Mouse (Mus musculus): ENCODE data around the gene Gtf2i. TPM values are rescaled to one million over a fixed set of nuclear protein-coding genes. Genes with fewer than 3 reads are reported as not detected.
A peak's percentile ranks its signal among the peaks of the same experiment; 100 is the strongest.

The Gtf2i gene
- total RNA-seq, 2 experiments from 2014 or later, result 45.5 to 107 TPM

GRCm38 (mm10) chr5:134289935-134290560 is 24.5 kb downstream of the Gtf2i start:
- ATAC-seq (replicated peaks; ENCODE audit: low FRiP score, low TSS enrichment, poor library complexity, severe bottlenecking), result no peak

GRCm38 (mm10) chr5:134288071-134288470 is 26.5 kb downstream of the Gtf2i start:
- no peak for ATAC-seq (replicated peaks; ENCODE audit: low FRiP score, low TSS enrichment, poor library complexity, severe bottlenecking)

- ATAC-seq (replicated peaks; ENCODE audit: low FRiP score, low TSS enrichment, poor library complexity, severe bottlenecking), result no peak
These were observed 29.6 kb downstream of the Gtf2i start for GRCm38 (mm10) chr5:134284921-134285320.

GRCm38 (mm10) chr5:134282603-134283002 is 32.0 kb downstream of the Gtf2i start:
- no peak for ATAC-seq (replicated peaks; ENCODE audit: low FRiP score, low TSS enrichment, poor library complexity, severe bottlenecking)

GRCm38 (mm10) chr5:134282076-134282475 is 32.5 kb downstream of the Gtf2i start:
- ATAC-seq (replicated peaks; ENCODE audit: low FRiP score, low TSS enrichment, poor library complexity, severe bottlenecking), result no peak

- no peak for ATAC-seq (replicated peaks; ENCODE audit: low FRiP score, low TSS enrichment, poor library complexity, severe bottlenecking)
These were observed 35.2 kb downstream of the Gtf2i start for GRCm38 (mm10) chr5:134279371-134279770.

GRCm38 (mm10) chr5:134277109-134277508 is 37.5 kb downstream of the Gtf2i start:
- ATAC-seq (replicated peaks; ENCODE audit: low FRiP score, low TSS enrichment, poor library complexity, severe bottlenecking), result no peak

GRCm38 (mm10) chr5:134275556-134275955 is 39.0 kb downstream of the Gtf2i start:
- ATAC-seq (replicated peaks; ENCODE audit: low FRiP score, low TSS enrichment, poor library complexity, severe bottlenecking), result no peak

GRCm38 (mm10) chr5:134275021-134275420 is 39.5 kb downstream of the Gtf2i start:
- no peak for ATAC-seq (replicated peaks; ENCODE audit: low FRiP score, low TSS enrichment, poor library complexity, severe bottlenecking)

GRCm38 (mm10) chr5:134273761-134274160 is 40.8 kb downstream of the Gtf2i start:
- no peak for ATAC-seq (replicated peaks; ENCODE audit: low FRiP score, low TSS enrichment, poor library complexity, severe bottlenecking)

- no peak for ATAC-seq (replicated peaks; ENCODE audit: low FRiP score, low TSS enrichment, poor library complexity, severe bottlenecking)
These were observed 41.8 kb downstream of the Gtf2i start for GRCm38 (mm10) chr5:134272761-134273160.

GRCm38 (mm10) chr5:134271421-134271820 is 43.1 kb downstream of the Gtf2i start:
- no peak for ATAC-seq (replicated peaks; ENCODE audit: low FRiP score, low TSS enrichment, poor library complexity, severe bottlenecking)

GRCm38 (mm10) chr5:134270566-134270965 is 44.0 kb downstream of the Gtf2i start:
- no peak for ATAC-seq (replicated peaks; ENCODE audit: low FRiP score, low TSS enrichment, poor library complexity, severe bottlenecking)

GRCm38 (mm10) chr5:134269751-134270150 is 44.8 kb downstream of the Gtf2i start:
- ATAC-seq (replicated peaks; ENCODE audit: low FRiP score, low TSS enrichment, poor library complexity, severe bottlenecking), result peak; percentile 58

GRCm38 (mm10) chr5:134268751-134269150 is 45.8 kb downstream of the Gtf2i start:
- ATAC-seq (replicated peaks; ENCODE audit: low FRiP score, low TSS enrichment, poor library complexity, severe bottlenecking), result no peak

- no peak for ATAC-seq (replicated peaks; ENCODE audit: low FRiP score, low TSS enrichment, poor library complexity, severe bottlenecking)
These were observed 48.2 kb downstream of the Gtf2i start for GRCm38 (mm10) chr5:134266404-134266803.

- no peak for ATAC-seq (replicated peaks; ENCODE audit: low FRiP score, low TSS enrichment, poor library complexity, severe bottlenecking)
These were observed 48.7 kb downstream of the Gtf2i start for GRCm38 (mm10) chr5:134265890-134266289.

GRCm38 (mm10) chr5:134260001-134260636 is 54.4 kb downstream of the Gtf2i start:
- no peak for ATAC-seq (replicated peaks; ENCODE audit: low FRiP score, low TSS enrichment, poor library complexity, severe bottlenecking)

- ATAC-seq (replicated peaks; ENCODE audit: low FRiP score, low TSS enrichment, poor library complexity, severe bottlenecking), result no peak
These were observed 55.6 kb downstream of the Gtf2i start for GRCm38 (mm10) chr5:134258934-134259333.

GRCm38 (mm10) chr5:134258395-134258794 is 56.2 kb downstream of the Gtf2i start:
- ATAC-seq (replicated peaks; ENCODE audit: low FRiP score, low TSS enrichment, poor library complexity, severe bottlenecking), result no peak; the same call in 1 of the 2 replicates

GRCm38 (mm10) chr5:134257349-134258031 is 57.1 kb downstream of the Gtf2i start:
- peak; percentile 29; the same call in 1 of the 2 replicates for ATAC-seq (replicated peaks; ENCODE audit: low FRiP score, low TSS enrichment, poor library complexity, severe bottlenecking)
